Mouse (Mus musculus) frontal cortex, postnatal 10 days (tissue): Measurements from ENCODE around the gene Atp8b3.
A peak's percentile ranks its signal among the peaks of the same experiment; 100 is the strongest.

Source experiments
- DNase-seq, 2 experiments: peaks; one replicate each; pipeline ENCODE4 v3.0.0; 2022; ENCODE audit warnings: low spot score in 2 of 2, mixed read lengths in 1 of 2

The Atp8b3 gene

DNA sequence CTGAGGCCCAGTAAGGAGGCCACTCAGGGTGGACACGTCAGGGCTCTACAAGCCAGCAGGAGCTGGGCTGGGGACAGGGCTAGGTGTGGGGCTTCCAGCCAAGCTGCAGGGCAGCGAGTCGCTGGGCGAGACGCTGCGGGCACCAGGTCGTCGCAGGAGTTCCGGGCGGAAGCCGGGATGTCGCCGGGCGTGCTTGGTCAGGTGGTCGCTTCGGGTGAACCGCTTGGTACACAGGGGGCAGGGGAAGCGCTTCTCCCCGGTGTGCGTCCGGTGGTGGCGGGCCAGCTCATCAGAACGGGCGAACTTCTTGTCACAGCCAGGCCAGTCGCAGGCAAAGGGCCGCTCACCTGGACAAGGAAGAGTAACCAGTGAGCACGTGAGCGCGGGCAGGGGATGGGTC is 30.0 kb upstream of the Atp8b3 start:
- no peak for DNase-seq

DNA sequence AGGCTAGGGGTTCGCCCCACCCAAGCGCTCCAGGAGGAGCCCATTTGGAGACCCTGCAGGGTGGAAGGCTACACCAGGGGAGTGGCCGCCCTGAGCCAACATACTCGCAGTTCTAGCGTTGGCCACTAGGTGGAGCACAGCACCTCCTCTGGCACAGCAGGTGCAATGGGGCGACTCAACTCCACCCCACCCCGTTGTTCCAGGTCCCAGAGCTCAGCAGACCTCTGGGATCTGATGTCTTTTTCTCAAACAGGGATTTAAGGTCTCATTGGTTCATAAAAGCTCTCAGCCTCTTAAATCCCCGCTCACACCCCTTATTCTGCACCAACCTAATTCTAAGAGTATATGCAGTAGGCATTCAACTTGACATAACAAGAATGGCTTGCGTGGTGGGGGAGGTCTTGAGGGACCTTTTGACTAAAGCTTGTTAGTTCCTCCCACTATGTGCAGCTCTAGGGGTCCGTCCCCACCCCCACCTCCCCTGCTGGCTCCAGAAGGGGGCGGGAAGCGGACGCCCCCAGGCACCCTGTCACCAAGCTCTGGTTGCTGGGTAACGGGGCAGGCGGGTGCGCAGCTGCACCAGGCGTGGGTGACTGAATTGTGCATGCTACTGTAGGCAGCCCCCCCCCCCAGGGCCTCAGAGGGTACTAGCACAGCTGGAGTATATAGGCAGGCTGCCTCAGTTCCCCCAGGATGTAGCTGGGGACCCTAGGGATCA is 27.6 kb upstream of the Atp8b3 start:
- peak; percentile 80 to 85 for DNase-seq

DNA sequence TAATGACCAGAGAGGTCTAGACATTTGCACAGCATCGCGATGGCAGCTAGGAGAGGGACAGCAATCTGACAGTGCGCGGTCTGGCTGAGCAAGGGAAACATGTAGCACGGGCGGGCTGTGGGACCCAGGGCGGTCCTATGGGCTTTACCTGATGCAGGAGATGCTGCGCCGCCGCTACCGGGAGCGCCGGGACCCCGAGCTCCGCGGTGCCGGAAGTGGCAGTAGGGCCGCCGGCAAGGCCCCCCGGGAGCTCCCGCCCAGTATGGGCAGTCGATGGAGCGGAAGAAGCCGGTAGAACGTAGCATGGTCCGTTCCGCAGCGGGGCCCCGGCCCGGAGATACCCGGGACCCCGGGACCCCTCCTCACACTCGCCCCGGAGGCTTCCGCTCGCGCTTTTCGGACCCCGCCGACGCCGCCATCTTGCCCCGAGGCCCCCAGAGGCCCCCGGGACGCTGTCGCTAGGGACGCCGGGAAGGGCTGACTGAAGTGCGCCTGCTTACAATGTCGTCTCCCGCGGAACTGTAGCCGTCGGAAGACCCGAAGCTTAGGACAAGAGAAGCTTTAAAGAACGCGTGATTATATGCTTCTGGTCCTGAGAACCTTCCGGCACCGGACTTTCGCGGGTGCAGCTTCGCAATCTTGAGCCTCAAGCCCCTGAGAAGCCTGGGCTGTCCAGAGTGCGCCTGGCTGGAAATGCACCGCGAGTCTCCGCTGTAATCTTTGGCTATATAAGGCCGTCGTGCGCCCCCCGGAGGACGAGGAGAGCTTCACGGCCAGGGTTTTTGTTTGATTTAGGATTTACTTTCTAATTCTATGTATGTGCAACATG is 22.4 kb upstream of the Atp8b3 start, which contains the start of gene Rexo1:
Gene Rexo1, minus strand, starts transcription at position 445 of the 829 bp plus-strand sequence.
- peak; percentile 83 to 89 for DNase-seq

DNA sequence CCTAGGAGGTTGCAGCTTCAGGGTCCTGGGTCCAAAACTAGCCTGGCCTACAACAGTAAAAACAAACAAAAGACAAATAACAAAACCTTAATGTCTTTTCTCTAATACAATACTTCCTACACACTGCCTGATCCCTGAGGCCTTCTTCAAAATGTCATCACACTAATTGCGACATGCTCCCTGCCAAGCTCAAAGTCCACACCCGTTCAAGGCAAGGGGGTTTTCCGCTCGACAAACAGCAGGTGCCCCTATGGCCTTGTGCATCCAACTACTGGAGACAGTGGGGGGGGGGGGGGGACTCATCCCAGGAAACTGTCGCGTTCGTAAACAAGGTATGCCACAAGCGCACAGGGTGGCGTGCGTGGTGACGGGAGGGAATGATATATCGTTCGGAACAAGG is 21.7 kb upstream of the Atp8b3 start:
- no peak for DNase-seq

DNA sequence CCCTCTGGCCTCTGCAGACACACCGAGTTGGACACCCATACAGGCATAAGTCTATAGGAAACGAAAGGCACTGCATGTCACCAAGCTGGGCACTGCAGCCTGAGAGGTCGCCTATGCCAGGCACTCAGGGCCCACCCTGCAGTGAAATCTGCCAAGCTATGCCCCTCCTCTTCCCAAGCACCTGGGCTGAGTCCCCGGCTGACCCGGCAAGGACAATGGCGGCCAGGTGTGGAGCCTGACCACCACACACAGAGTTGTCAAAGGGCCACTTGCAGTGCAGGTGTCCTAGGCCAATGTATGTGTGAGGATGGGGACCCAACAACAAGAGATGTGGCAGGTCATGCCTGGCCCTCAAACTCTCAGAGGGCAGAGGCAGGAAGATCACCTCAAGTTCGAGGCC is 20.5 kb upstream of the Atp8b3 start:
- no peak for DNase-seq

DNA sequence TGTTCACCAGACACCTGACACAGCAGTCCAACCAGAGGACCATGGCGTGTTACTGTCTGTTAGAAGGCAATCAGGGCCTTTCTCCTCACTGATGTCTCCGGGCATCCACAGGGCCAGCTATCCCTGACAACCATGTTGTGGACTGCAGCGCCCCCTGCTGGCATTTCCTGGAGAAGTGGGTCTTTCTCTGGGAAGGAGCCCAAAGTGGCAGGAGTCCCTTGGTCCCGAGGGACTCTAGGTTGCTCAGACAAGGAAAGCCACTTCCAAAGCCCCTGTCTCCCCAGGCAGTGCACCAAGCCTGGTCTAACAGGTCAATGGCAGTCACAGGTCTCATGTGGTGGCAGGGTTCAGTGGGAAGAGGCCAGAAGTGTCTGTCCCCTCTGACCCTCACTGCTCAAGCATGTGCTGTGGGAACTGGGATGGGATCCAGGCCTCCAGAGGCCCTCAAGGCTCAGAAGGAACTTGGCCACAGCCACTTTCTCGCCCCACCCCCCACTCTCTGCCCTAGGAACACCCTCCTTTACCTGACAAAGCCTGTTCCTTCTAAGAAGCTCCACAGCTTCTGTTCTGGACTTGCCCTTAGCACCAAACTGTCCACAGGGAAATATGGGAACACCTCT is 18.5 kb upstream of the Atp8b3 start:
- peak in 1 of 2 experiments; percentile 71 for DNase-seq

DNA sequence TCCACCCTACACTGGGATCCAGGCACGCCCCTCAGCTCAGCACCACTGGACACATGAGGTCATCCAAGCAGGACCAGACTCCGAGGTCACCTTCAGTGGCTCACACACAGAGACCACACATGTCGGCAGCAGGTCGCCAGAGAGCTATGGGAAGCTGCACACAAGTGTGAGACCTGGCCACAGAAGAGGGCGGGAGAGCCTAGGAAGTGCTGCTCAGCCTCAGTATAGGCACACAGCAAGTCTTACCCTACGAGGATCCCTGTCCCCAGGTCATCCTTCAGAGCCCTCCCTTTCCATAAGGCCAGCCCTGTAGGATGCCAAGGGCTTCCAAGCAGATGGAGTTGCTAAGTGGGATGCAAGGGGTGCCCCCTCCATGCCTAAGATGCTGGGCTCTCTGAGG is 15.1 kb upstream of the Atp8b3 start:
- no peak for DNase-seq

DNA sequence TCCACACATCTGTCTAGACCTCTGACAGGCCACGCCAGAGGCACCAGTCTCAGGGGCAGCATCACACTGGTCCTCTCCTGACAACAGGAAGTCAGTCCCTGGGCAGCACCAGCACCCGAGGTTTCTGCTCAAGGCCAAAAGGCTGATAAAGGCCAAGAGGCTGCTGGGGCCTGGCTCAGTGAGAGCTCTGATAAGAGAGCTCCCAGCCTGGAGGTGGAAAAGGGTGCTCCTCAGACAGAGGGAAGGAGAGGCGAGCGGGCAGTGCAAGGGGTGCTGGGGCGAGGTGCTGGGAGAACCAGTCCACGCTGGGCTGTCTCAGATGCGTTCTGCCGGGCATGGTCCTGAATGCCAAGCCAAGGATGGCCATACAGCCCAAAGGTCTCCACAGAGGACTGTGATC is 14.7 kb upstream of the Atp8b3 start:
- DNase-seq, result no peak

DNA sequence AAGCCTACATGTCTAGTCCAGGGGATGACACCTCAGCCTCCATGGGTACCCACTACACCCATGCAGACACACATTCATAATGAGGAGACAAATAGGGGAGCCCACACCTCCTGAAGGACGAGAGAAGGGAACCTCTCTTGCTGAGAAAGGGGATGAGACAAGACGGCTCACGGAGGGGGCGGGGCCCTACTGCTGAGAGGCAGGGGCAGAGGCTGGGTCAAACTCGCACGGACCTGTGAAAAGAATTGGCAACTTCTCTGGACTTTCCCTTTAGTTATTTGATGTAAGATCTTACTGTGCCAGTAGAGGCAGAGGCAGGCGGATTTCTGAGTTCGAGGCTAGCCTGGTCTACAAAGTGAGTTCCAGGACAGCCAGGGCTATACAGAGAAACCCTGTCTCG is 13.4 kb upstream of the Atp8b3 start:
- no peak for DNase-seq

DNA sequence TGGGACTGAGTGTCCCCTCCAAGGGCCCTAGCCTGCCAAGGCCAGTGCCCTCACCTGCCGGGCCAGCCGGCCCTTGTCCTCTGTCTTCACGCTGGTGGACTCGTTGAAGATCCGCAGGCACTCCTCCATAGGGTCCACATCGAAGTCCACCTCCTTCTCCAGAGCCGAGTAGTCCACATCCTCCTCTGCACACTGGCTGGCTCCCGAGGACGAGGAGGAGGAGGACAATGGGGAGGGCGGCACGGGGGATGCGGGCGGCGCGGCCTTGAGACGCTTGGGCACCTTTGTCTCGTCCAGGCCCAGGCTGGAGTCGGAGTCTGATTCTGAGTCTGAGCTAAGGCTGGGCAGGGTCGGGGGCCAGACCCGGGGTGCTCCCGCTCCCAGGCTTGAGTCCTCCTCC is 10.4 kb upstream of the Atp8b3 start:
- DNase-seq, result no peak

DNA sequence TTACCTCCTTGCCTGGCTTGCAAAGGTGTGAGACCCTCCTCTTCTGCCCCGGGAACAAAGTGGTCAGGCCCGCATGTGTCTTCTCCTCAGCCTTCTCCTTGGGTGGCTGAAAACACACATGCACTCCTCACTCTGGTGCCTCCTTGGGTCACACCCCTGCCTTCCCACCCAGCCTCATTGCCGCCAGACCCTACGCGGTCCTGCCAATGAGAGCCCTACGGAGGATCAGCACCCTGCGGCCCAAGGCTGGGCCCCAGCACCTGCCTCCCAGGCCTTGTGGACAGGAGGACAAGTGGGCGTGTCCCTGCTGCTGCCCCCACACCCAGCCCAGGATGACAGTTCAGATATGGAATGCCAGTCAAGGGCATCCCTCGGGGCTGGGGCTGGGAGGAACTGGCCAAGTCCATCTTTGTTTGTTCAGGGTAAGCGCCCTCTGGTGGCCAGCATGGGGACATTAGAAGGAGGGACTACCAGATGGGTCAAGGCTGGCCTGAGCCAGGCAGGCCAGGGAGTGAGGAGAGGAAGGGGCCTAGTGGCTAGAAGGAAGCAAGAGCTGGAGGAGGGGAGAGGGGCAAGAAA is 9.6 kb upstream of the Atp8b3 start:
- DNase-seq, result no peak

DNA sequence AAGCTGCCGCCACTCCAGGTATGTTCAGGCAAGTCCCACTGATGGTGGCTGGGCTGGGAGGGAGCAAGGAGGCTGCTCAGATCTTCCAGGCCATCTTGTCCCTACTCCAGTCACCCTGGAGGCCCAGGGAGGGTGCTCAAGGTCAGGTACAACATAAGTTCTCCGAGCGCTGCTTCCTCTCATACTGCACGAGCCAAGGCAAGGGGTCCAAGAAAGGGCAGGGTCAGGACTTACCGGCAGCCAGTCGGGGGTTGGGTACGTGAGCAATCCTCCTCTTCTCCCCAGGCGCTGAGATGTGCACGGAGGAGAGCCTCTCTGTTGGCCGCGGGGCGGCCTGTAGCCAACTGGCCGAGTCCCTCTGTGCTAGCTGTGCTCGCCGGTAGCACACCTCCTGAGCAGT is 8.6 kb upstream of the Atp8b3 start:
- no peak for DNase-seq

DNA sequence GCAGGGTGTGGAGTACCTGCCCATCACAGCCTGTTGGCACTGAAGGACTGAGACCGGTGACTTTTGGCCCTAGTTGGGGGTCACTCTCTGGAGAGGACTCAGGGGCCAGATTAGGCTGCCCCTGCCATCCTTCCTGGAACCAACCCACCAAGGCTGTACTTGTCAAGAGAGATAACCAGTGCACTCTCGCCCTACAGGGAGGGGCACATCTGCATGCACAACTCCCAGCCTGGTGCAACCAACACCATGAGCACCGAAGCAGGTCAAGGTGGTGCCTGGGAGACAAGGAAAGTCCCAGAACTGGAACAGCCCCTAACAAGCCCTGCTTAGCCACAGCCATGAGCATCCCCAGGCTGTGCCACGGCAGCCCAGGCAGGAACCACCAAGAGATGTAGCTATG is 8.0 kb upstream of the Atp8b3 start:
- DNase-seq, result no peak

DNA sequence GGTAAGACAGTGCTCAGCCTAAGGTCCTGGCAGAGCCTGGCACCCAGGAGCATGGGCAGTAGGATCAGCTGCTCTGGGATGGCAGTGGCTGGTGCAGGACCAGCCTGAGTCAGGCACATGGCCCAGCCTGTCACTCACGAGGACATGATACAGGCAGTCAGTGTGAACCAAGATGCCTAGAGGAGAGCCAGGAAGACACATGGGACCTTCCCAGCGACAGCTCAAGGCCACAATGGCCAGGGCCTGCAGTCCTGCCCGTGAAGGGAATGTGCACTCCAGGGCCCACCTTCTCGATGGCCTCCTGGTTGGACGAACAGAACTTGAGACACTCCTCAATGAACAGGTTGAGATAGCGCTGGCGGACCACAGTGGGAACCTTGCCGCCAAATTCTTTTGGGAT is 6.7 kb upstream of the Atp8b3 start:
- DNase-seq, result no peak

DNA sequence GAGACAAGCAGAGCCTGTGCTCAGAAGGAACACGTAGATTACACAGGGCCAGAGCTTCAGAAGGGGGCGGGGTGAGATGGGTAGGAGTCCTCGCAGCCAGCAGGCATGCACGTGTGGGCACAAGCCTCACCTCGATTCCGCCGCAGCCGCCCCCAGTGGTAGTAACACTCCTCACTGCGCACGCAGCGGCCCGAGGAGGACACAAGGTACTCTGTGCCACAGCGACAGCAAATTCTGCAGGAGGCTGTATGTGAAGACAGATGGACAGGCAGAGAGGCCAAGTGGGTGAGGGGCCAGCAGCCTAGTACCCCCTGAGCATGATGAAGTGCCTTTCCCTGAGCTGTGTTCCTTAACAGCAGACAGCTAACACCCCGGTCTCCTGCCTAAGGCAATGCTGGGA is 4.9 kb upstream of the Atp8b3 start:
- no peak for DNase-seq

DNA sequence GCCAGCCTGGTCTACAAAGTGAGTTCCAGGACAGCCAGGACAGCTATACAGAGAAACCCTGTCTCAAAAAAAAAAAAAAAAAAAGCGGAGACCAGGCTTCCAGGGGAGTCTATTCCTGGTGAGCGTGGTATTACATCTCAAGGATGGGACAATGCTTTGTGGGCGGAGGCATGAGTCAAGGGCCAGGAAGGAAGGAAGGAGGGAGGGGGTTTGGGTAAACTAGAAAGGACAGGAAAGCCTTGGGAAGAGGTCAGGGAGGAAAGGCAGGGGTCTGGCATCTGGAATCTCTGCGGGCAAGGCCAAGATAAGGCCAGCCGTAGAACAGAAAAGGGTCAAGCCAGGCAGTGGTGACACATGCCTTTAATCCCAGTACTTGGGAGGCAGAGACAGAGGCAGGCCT is 569 bp upstream of the Atp8b3 start:
- DNase-seq, result no peak

DNA sequence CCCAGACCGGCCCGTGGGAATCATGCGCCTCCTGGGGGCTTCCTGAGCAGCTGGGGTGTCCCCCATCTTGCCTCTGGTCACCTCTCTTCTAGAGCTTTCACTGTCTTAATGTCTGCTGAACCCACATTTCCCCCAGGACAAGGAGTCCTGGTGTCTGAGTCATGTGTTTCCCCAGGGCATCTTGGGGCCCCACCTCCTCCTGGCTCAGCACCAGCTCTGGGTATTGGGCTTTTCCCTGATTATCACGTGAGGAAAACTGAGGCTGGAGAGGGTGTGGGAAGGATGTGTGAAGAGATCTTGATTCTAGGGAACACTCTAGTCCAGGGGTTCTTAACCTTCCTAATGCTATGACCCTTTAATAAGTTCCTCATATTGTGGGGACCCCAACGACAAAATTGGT is 744 bp downstream of the Atp8b3 start:
- DNase-seq, result no peak

DNA sequence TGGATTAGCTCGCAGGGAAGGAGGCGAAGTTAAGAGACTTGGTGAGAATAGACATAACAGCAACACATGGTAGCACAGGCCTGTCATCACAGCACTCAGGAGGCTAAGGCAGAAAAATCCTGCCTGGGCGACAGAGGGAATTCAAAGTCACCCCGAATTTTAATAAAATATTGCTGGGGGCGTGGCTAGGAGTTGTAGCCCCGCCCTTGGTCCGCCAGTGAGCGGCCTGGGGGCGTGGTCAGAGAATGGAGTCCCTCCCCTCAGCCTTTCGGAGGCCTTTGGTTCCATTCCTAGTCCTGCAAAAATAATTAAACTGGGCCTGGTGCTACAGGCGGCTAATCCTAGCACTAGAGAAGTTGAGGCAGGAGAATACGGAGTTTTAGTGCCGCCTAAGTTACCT is 3.2 kb downstream of the Atp8b3 start:
- DNase-seq, result no peak

DNA sequence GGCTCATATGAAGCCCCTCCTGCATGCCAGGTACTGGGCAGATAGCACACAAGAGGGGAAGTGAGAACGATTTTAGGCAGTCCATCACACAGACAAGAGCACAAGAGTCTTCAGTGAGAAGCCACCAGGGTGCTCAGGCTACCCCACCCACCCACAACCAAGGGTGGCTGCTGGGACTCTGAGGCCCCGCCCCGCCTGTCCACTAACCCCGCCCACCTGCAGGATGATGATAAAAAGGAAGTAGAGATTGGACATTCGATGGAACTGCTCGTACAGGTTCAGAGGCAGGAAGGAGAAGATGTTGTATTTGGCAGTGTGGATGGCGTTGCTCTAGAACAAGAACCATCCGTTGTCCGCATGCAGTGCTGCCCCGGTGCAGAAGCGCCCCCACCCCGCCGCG is 3.9 kb downstream of the Atp8b3 start:
- no peak for DNase-seq

DNA sequence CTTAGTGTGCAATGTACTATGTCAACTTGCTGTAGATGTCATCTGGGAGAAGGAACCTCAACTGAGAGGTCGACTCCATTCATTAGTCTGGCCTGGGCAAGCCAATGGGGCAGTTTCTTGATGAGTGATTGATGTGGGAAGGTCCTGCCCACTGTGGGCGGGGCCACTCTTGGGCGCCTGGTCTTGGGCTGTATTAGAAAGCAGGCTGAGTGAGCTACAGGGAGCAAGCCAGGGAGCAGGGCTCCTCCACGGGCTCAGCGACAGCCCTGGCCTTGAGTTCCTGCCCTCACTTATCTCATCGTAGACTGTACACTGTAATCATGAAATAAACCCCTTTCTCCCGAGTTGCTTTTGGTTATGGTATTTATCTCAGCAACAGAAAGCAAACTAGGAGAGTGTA is 5.2 kb downstream of the Atp8b3 start:
- DNase-seq, result no peak

DNA sequence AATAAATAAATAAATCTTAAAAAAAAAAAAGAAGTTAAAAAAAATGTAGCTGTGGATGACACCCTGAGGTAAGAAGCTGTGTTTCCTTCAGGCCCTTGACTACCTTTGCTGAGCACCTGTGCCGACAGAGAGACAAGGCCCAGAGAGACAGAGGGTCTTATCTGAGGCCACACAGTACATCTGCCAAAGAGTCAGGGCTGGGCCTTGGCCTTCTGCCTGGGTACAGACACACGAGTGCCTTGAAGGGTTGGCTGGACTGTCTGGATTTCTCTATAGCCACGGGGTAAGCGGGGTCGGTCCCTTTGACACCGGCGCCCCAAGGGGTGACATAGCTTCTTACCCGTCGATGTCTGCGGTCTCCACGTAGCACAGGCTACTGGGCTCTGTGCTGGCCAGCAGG is 6.1 kb downstream of the Atp8b3 start:
- DNase-seq, result no peak

DNA sequence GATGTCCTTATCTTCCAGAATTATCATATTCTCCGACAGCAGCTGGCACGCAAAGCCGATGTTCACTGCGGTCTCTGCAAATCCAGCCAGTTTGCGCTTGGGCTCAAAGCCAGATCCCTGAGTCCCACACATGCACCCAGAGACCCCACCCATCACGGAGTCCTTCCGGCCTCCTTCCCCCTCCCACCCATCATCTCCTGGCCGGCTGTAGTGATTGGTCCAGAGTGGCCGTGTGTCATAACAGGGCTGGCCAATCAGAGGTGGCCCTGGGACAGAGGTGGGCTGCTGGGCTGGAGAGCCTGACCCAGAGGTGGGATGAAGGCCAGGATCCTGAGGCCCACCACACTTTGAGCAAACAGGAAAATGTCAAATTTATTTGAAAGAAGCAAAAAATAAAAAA is 12.8 kb downstream of the Atp8b3 start:
- DNase-seq, result no peak

DNA sequence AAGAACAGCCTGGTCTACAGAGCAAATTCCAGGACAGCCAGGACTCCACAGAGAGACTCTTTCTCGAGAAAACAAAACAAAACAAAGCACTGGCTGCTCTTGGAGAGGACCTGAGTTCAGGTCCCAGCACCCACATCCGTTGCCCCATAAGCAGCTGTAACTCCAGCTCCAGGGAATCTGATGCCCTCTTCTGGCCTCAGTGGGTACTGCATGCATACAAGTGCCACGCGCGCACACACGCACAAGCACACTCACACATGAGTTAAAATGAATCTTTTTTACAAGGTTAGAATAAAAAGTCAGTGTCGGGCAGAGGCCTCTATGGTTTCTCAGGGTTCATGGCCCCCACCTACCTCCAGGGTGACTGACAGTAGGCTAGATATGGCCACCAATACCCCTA is 15.6 kb downstream of the Atp8b3 start:
- no peak for DNase-seq
